Mouse (Mus musculus) adrenal gland, postnatal 36 days (tissue): ENCODE measurements at regions not wholly inside any gene's neighbourhood (a gene's known extent, or its start where the extent isn't known, plus 50 kb on each side); places are given as distances from the start of the nearest gene placed in this dataset. TPM values are rescaled to one million over a fixed set of nuclear protein-coding genes. Genes with fewer than 3 reads are reported as not detected.
A peak's percentile ranks its signal among the peaks of the same experiment; 100 is the strongest.

ENCODE experiments used
- DNase-seq, 2 experiments: peaks; one replicate each; pipeline ENCODE4 v3.0.0; 2021; ENCODE audit warnings: mixed read lengths in 1 of 2
- microRNA-seq: library from miRNA; unstranded; fragments of <30 nt; microRNA quantifications from one replicate; pipeline ENCODE4 v1.2.0, GENCODE M21; 2021

GRCm38 (mm10) chr1:168506326-168506725 lies 74.3 kb upstream of the Pbx1 start:
- DNase-seq, result peak; percentile 56

GRCm38 (mm10) chr1:168504773-168505172 lies 72.7 kb upstream of the Pbx1 start:
- no peak for DNase-seq

- peak; percentile 53 to 64 for DNase-seq
Measured at GRCm38 (mm10) chr1:168502266-168502665, 70.2 kb upstream of the Pbx1 start.

DNA sequence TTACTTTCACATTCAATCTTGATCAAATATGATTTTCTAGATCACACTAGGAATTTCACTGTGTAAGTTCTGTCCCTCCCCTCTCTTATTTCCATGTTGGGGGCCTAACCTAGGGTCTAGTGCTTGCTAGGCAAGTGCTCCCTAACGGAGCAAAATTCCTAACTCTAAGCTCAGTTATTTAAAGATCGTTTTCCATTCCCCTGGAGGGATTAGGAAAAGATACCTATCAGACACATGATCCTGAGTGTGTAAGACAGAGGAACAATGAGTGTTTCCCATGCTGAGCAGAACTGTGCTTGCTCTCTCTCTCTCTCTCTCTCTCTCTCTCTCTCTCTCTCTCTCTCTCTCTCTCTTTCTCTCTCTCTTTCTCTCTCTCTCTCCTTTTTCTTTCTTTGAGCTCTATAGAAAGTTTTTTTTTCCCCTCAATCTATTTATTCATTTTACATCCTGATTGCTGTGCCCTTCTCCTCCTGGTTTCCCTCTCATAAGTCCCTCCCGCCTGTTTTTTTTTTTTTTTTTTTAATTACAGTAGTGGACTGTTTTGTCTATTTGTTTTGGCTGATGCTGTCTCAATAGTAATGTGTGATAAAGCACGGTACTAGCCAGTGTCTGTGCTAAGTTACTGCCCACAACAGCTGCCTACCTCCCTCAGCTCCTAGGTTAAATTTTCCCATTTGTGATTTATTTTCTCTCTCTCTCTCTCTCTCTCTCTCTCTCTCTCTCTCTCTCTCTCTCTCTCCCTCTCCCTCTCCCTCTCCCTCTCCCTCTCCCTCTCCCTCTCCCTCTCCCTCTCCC lies 69.5 kb upstream of the Pbx1 start:
- no peak for DNase-seq

DNA sequence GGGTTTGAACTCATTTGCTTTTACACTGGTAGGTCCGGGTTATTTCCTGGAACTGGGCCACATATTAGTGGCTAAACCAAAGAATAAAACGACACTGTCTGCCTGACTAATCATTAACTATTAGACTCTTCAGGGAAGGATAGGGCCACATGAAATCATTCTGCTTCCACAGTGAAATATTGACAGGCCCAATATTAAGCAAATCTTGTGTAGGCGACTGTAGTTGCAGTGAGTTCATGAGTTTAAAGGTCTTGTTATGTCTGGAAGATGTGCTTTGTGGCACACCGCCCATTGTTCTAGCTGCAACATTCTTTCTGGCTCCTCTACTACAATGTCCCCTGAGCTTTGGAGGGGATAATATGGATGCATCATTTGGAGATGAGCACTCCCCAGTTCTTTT lies 65.7 kb upstream of the Pbx1 start:
- DNase-seq, result no peak

DNA sequence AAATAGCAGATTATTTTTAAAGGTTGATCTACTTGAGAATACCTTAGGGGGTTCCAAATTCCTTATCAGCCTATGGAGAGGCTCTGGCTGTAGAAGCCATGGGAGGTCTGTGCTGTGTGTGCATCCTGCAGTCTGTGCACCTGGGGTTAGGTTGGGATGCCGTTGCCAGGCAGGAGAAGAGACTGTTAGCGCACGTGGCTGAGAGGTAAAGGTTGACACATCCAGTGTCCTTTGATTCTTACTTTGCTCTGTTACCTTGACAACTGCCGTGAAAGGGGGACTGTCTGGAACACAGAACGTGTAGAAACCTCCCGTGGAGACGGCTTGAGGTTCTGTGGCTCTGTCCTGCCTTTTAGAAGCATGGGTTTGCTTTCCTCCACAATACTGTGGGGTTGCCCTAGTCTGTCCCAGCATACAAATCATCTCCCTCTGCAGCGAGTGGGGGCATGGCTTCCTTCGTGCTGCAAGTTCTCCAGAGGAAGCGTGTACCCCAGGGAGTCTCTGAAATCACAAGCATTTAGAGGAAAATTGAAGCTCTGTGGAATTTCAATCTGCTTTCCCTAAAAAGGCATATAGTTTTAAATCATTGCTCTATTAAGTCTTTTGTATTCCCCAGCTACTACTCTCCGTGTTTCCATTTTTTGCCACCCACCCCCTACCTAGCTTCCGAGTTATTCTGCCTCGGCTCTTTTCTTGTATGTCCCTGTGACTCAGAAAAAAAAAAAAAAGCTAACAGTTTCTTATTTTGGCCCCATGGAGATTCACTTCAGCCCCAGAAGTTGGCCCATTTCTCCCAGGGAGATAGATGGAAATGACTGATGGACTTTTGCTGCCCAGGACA lies 63.8 kb upstream of the Pbx1 start:
- no peak for DNase-seq

- no peak for DNase-seq
Measured at GRCm38 (mm10) chr1:168487492-168487891, 55.4 kb upstream of the Pbx1 start.

- DNase-seq, result no peak
Measured at GRCm38 (mm10) chr1:168483651-168484050, 51.6 kb upstream of the Pbx1 start.

Small RNAs in the stretch of these regions (microRNA-seq; reads per million reads assigned to microRNA genes)
- gene Mir6348 (not detected), gene Mir6354 (not detected)
